Mouse (Mus musculus) ES-Bruce4 (cell line): ENCODE measurements around the gene Inpp1. TPM values are rescaled to one million over a fixed set of nuclear protein-coding genes. Genes with fewer than 3 reads are reported as not detected.
"Not testable (repeated sequence)": the region's sequence is repeated elsewhere in the genome, so short reads cannot be mapped to it uniquely, and the experiment has no call there.

Source experiments
- H3K27ac ChIP-seq: 2 replicates; pipeline ENCODE4 v1.5.1; 2012; ENCODE audit warnings: low read length, inconsistent platforms; ENCODE audit not compliant: insufficient read depth
- H3K27me3 ChIP-seq: 2 replicates; pipeline ENCODE4 v1.6.1; 2012; ENCODE audit warnings: mild to moderate bottlenecking, low read length, inconsistent platforms; ENCODE audit not compliant: control insufficient read depth, poor library complexity, insufficient read depth, severe bottlenecking
- H3K36me3 ChIP-seq: 2 replicates; pipeline ENCODE4 v1.6.1; 2012; ENCODE audit warnings: inconsistent platforms, mild to moderate bottlenecking, low read length, moderate library complexity; ENCODE audit not compliant: control insufficient read depth, poor library complexity, insufficient read depth, severe bottlenecking
- H3K4me1 ChIP-seq: one replicate; pipeline ENCODE4 v1.8.1; 2011; ENCODE audit warnings: low read length; ENCODE audit not compliant: control insufficient read depth, insufficient read depth
- H3K4me3 ChIP-seq: 2 replicates; pipeline ENCODE4 v1.5.1; 2011; ENCODE audit warnings: low read depth, mild to moderate bottlenecking, low read length
- H3K9ac ChIP-seq: 2 replicates; pipeline ENCODE4 v1.6.1; 2012; ENCODE audit warnings: low read depth, mild to moderate bottlenecking, inconsistent platforms; ENCODE audit not compliant: poor library complexity, severe bottlenecking
- H3K9me3 ChIP-seq: replicated peaks from 2 replicates; pipeline ENCODE4 v1.6.1; 2012; ENCODE audit warnings: mild to moderate bottlenecking, low read length, inconsistent platforms; ENCODE audit not compliant: control insufficient read depth, poor library complexity, insufficient read depth, severe bottlenecking
- CTCF ChIP-seq: IDR thresholded peaks from one replicate; pipeline ENCODE4 v1.8.1; 2011; ENCODE audit warnings: low read depth, low read length
- EP300 ChIP-seq: IDR thresholded peaks from 2 replicates; pipeline ENCODE4 v1.6.1; 2011; ENCODE audit warnings: low read depth, low read length; ENCODE audit not compliant: insufficient read depth
- POLR2A ChIP-seq: IDR thresholded peaks from one replicate; pipeline ENCODE4 v1.8.1; 2011; ENCODE audit warnings: low read length; ENCODE audit not compliant: insufficient read depth
- polyA plus RNA-seq: library from polyadenylated mRNA; stranded (reverse); fragments of >200 nt; gene quantifications from 2 replicates; pipeline ENCODE4 v1.2.4, GENCODE M21; 2011; ENCODE audit warnings: low read depth; ENCODE audit not compliant: missing spikeins, insufficient read depth, insufficient read length

Gene Inpp1
- 5.7 and 7.7 TPM in 2 replicates for polyA plus RNA-seq

- TF ChIP-seq CTCF (peak; percentile 42), POLR2A (no peak), EP300 (no peak)
- no peaks in the 10 kb centered on the region for H3K27me3 ChIP-seq
- H3K36me3 ChIP-seq, result no peaks in the 10 kb centered on the region
- H3K27ac ChIP-seq, result no peak within 1 kb of the TSS
- peak within 1 kb of the TSS; percentile 53 for H3K9ac ChIP-seq
- H3K4me1 ChIP-seq, result no peaks in the 10 kb centered on the region
- no peaks in the 10 kb centered on the region for H3K9me3 ChIP-seq
- peak within 1 kb of the TSS; percentile 60 for H3K4me3 ChIP-seq
Measured at GRCm38 (mm10) chr1:52816910-52817812, at the start of gene Inpp1. Gene Inpp1, minus strand, starts transcription at chr1:52817688.

- Histone ChIP-seq H3K27ac (no peak overlapping the region), H3K36me3 (no peaks in the 10 kb centered on the region), H3K9me3 (no peaks in the 10 kb centered on the region), H3K9ac (no peak overlapping the region), H3K27me3 (no peaks in the 10 kb centered on the region), H3K4me1 (no peaks in the 10 kb centered on the region), H3K4me3 (no peak overlapping the region)
- TF ChIP-seq CTCF (no peak), EP300 (no peak), POLR2A (no peak)
Measured at GRCm38 (mm10) chr1:52866007-52866406, 48.5 kb upstream of the Inpp1 start.

- Histone ChIP-seq H3K36me3 (no peaks in the 10 kb centered on the region; the same call in 1 of the 2 replicates), H3K4me1 (no peaks in the 10 kb centered on the region), H3K27ac (no peak overlapping the region), H3K9me3 (no peaks in the 10 kb centered on the region), H3K27me3 (no peaks in the 10 kb centered on the region), H3K9ac (no peak overlapping the region), H3K4me3 (no peak overlapping the region)
- no peak for TF ChIP-seq CTCF
- no peak for TF ChIP-seq POLR2A
- TF ChIP-seq EP300, result no peak
Measured at GRCm38 (mm10) chr1:52864220-52864619, 46.7 kb upstream of the Inpp1 start.

DNA sequence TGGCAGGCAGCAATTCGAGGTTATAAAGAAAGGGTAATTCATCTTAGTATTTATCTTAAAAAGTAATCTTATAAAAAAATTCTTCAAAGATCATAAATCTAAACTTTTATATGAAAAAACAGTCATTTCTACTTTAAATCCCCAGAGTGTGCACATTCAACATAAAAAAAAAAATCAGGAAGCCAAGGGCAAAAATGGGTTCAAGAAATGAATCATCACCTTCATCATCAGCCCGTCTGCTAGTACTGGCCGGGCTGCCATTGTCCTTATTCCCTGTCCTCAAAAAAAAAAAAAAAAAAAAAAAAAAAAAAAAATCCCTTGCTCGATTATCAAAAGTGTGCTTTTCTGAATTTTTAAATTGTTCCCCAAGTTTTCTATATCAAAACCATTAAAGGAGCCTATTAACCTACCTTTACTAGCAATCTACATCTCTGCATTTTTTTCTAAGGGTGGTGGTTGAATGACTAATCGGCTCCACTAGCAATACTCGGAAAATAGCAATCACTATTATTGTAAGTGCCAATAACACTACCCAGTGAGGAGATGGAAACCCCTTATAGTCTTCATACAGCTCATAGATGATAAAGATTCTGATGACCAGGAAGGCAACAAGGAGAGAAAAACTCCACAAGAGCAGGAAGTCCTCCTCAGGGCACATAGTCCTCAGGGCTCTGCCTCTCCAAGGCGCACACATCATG lies 38.6 kb upstream of the Inpp1 start:
- no peak overlapping the region for H3K27ac ChIP-seq
- H3K36me3 ChIP-seq, result no peaks in the 10 kb centered on the region; the same call in 1 of the 2 replicates
- H3K9me3 ChIP-seq, result peaks cover 6% of the 10 kb centered on the region
- TF ChIP-seq POLR2A, result no peak
- no peak for TF ChIP-seq CTCF
- TF ChIP-seq EP300, result no peak
- no peak overlapping the region for H3K4me3 ChIP-seq
- no peaks in the 10 kb centered on the region for H3K4me1 ChIP-seq
- no peak overlapping the region for H3K9ac ChIP-seq
- H3K27me3 ChIP-seq, result no peaks in the 10 kb centered on the region

GRCm38 (mm10) chr1:52854029-52854428 lies 36.5 kb upstream of the Inpp1 start:
- not testable (repeated sequence) for H3K27ac ChIP-seq, H3K27me3 ChIP-seq, H3K4me3 ChIP-seq, H3K9me3 ChIP-seq, H3K4me1 ChIP-seq, H3K36me3 ChIP-seq, H3K9ac ChIP-seq

- H3K27me3 ChIP-seq, result no peaks in the 10 kb centered on the region
- H3K36me3 ChIP-seq, result no peaks in the 10 kb centered on the region; the same call in 1 of the 2 replicates
- no peak overlapping the region for H3K9ac ChIP-seq
- H3K4me3 ChIP-seq, result no peak overlapping the region
- TF ChIP-seq POLR2A (no peak), CTCF (no peak), EP300 (no peak)
- H3K4me1 ChIP-seq, result no peaks in the 10 kb centered on the region
- H3K27ac ChIP-seq, result no peak overlapping the region
- peaks cover 6% of the 10 kb centered on the region for H3K9me3 ChIP-seq
Measured at GRCm38 (mm10) chr1:52849422-52849821, 31.9 kb upstream of the Inpp1 start.
